Mouse (Mus musculus) kidney, postnatal 0 days (tissue): ENCODE results near the gene Pclo. TPM values are rescaled to one million over a fixed set of nuclear protein-coding genes. Genes with fewer than 3 reads are reported as not detected.

ENCODE experiments used
- ATAC-seq: fragments of 200-750 bp; cut with Nextera tagmentation; replicated peaks from 2 replicates; pipeline ENCODE4 v1.8.0; 2017; ENCODE audit warnings: low read depth, moderate number of reproducible peaks, moderate TSS enrichment, moderate library complexity; ENCODE audit not compliant: low FRiP score
- DNase-seq: peaks from one replicate; pipeline ENCODE4 v3.0.0-alpha.2; 2016; ENCODE audit warnings: low spot score
- H3K27ac ChIP-seq: fragments of 300-500 bp; sonication (generic); 2 replicates; pipeline ENCODE4 v1.5.1; 2014; ENCODE audit warnings: mild to moderate bottlenecking
- H3K27me3 ChIP-seq: fragments of 300-500 bp; sonication (generic); 2 replicates; pipeline ENCODE4 v1.6.1; 2014; ENCODE audit warnings: low read length, mixed read lengths; ENCODE audit not compliant: insufficient read depth
- H3K36me3 ChIP-seq: fragments of 300-500 bp; sonication (generic); 2 replicates; pipeline ENCODE4 v1.6.1; 2014; ENCODE audit warnings: low read length, mixed read lengths; ENCODE audit not compliant: insufficient read depth
- H3K4me1 ChIP-seq: fragments of 300-500 bp; sonication (generic); replicated peaks from 2 replicates; pipeline ENCODE4 v1.6.1; 2014; ENCODE audit warnings: antibody characterized with exemption, low read length, mixed read lengths; ENCODE audit not compliant: insufficient read depth
- H3K4me2 ChIP-seq: fragments of 300-500 bp; sonication (generic); 2 replicates; pipeline ENCODE4 v1.6.1; 2014; ENCODE audit warnings: mild to moderate bottlenecking, low read length, moderate library complexity, mixed read lengths
- H3K4me3 ChIP-seq: fragments of 300-500 bp; sonication (generic); replicated peaks from 2 replicates; pipeline ENCODE4 v1.5.1; 2014; ENCODE audit warnings: low read depth, low read length
- H3K9ac ChIP-seq: fragments of 300-500 bp; sonication (generic); 2 replicates; pipeline ENCODE4 v1.6.1; 2014; ENCODE audit warnings: low read depth, low read length
- H3K9me3 ChIP-seq: fragments of 300-500 bp; sonication (generic); replicated peaks from 2 replicates; pipeline ENCODE4 v1.6.1; 2016; ENCODE audit warnings: low read length, inconsistent platforms, mixed read lengths
- CTCF ChIP-seq: IDR thresholded peaks from 2 replicates; pipeline ENCODE4 v1.5.1; 2016; ENCODE audit warnings: antibody characterized with exemption, low read depth, mild to moderate bottlenecking, moderate library complexity
- WGBS: fragments of 180-500 bp; shearing (Covaris S2); extraction: QIAGEN DNeasy Blood & Tissue Kit; methylation state at CpG from one replicate; pipeline ENCODE4 v1.1.7; 2014; 5-methylcytosine and 5-hydroxymethylcytosine counted together
- polyA plus RNA-seq: library from polyadenylated mRNA; unstranded; fragments of >200 nt; fragmentation: Nextera tagmentation; extraction: Ambion mirVana; gene quantifications from 2 replicates; pipeline ENCODE4 v1.2.1, GENCODE M21; 2015

Pclo gene
- polyA plus RNA-seq, 1 experiment from 2014 or later: 0.42 TPM

DNA sequence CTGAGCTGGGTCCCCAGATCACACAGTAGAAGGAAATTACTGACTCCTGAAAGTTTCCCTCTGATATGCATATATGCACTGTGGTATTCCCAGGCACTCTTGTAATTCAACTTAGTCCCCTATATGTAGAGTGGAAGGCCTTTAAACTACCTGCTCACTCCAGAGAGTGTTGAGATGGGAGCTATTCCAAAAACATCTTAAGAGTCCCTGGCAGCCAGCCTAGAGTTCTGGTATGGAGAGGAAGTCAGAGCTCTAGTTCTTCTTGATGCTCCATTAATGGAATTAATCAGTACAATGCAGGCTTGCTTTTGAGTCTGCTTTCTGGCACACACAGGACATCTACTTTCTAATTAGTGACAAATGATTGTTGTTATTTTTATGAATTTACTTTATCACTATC, 11.3 kb downstream of the Pclo start:
- Histone ChIP-seq H3K27ac (no peak overlapping the region), H3K4me2 (no peak overlapping the region), H3K4me1 (no peaks in the 10 kb centered on the region), H3K9me3 (no peaks in the 10 kb centered on the region), H3K4me3 (no peak overlapping the region), H3K36me3 (no peaks in the 10 kb centered on the region), H3K27me3 (no peaks in the 10 kb centered on the region), H3K9ac (no peak overlapping the region)
- TF ChIP-seq CTCF: no peak
- ATAC-seq (no peak), DNase-seq (no peak)

DNA sequence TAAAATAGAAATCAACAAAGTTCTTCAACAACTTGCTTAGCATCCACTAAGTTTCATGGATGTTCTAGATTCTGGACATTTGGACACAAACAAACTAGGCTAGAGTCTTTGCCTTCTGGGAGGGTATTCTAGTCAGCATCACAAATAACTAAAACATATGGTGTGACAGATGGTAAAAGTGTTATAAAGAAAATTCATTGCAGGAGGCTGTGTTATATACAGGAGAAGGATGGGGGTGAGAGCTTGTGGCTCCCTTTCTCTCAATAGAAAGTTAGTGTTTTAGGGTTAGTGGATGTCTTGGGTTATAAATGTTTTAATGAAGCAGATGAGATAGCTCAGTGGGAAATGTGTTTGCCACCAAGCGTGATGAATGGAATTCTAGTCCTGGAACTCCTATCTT, 13.1 kb downstream of the Pclo start:
- Histone ChIP-seq H3K27ac (no peak overlapping the region), H3K9me3 (no peaks in the 10 kb centered on the region), H3K4me2 (no peak overlapping the region), H3K4me1 (no peaks in the 10 kb centered on the region), H3K27me3 (no peaks in the 10 kb centered on the region), H3K9ac (no peak overlapping the region), H3K36me3 (no peaks in the 10 kb centered on the region), H3K4me3 (no peak overlapping the region)
- WGBS: 31% methylated on average over 1 of the region's 1 CpGs
- ATAC-seq (no peak), DNase-seq (no peak)
- TF ChIP-seq CTCF: no peak

DNA sequence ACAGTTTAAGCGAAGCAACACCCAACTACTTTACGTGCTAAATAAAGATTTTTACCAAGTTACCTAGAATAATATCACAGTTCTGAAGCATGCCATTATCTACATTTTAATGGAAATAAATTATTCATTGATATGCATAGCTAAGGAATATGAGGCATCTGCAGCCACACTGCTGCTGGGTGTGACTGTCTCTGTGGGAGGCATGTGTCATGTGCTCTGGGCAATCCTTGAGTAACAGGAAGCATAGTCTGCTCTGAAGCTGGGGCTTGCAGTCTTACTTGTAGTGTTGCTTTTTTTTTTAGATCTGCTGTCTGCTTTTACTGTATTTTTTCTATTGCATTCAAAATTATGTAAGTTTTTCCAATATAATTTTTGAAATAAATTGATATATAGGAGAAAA, 17.2 kb downstream of the Pclo start:
- WGBS: 96% methylated on average over 2 of the region's 2 CpGs
- Histone ChIP-seq H3K27ac (no peak overlapping the region), H3K36me3 (no peaks in the 10 kb centered on the region), H3K27me3 (no peaks in the 10 kb centered on the region), H3K9ac (no peak overlapping the region), H3K4me2 (no peak overlapping the region), H3K4me3 (no peak overlapping the region), H3K9me3 (no peaks in the 10 kb centered on the region), H3K4me1 (no peaks in the 10 kb centered on the region)
- DNase-seq (no peak), ATAC-seq (no peak)
- TF ChIP-seq CTCF: no peak

DNA sequence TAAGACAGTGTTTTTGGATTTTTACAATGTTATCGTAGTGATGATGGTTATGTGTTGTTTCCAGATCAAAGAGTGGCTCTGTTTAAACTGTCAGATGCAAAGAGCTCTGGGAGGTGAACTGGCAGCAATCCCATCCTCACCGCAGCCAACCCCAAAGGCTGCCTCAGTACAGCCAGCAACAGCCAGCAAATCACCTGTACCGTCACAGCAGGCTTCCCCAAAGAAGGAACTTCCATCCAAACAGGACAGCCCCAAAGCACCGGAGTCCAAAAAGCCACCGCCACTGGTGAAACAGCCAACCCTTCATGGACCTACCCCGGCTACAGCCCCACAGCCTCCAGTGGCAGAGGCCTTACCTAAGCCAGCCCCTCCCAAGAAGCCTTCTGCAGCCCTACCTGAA, 24.6 kb downstream of the Pclo start:
- Histone ChIP-seq H3K27me3 (no peaks in the 10 kb centered on the region), H3K36me3 (no peaks in the 10 kb centered on the region), H3K4me3 (no peak overlapping the region), H3K9me3 (no peaks in the 10 kb centered on the region), H3K4me2 (no peak overlapping the region), H3K27ac (no peak overlapping the region), H3K9ac (no peak overlapping the region), H3K4me1 (no peaks in the 10 kb centered on the region)
- ATAC-seq (no peak), DNase-seq (no peak)
- WGBS: 76% methylated on average over 6 of the region's 6 CpGs
- TF ChIP-seq CTCF: no peak

DNA sequence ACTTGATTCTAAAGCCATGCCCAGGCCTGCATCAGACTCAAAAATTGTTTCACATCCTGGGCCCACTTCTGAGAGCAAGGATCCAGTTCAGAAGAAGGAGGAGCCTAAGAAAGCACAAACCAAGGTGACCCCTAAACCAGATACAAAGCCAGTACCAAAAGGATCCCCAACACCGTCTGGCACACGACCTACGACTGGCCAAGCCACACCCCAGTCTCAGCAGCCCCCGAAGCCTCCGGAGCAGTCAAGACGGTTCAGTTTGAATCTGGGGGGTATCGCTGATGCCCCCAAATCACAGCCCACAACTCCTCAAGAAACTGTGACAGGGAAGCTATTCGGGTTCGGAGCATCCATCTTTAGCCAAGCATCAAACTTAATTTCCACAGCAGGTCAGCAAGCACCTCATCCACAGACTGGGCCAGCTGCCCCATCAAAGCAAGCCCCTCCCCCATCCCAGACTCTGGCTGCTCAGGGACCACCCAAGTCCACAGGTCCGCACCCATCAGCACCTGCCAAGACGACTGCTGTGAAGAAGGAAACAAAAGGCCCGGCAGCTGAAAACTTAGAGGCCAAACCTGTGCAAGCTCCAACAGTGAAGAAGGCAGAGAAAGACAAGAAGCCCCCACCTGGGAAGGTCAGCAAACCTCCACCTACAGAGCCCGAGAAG, 25.4 kb downstream of the Pclo start:
- no peak for TF ChIP-seq CTCF
- Histone ChIP-seq H3K27me3 (no peaks in the 10 kb centered on the region), H3K36me3 (no peaks in the 10 kb centered on the region), H3K4me1 (no peaks in the 10 kb centered on the region), H3K4me2 (no peak overlapping the region), H3K9me3 (no peaks in the 10 kb centered on the region), H3K4me3 (no peak overlapping the region), H3K9ac (no peak overlapping the region), H3K27ac (no peak overlapping the region)
- 69% methylated on average over 13 of the region's 13 CpGs for WGBS
- ATAC-seq (peak; percentile 49; the same call in 1 of the 2 replicates), DNase-seq (no peak)

DNA sequence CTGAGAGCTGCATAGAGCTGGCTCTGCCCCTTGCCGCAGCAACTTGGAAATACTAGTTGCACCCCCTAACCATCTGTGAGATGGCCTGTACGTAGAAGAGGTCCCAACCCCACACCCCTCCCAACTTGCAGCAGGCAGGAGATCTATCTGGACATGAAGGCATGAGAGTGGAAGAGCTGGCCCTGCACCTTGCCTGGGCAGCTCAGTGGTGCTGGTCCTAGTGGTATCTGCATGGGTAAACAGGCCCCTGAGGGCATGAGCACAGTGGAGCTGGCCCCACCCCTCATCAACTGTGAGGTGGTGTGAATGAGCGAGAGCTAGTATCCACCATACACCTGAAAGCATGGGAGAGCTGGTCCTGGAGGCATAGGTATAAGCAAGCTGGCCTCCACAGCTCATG, 60.9 kb downstream of the Pclo start:
- no peak overlapping the region for H3K4me2 ChIP-seq
- no peak overlapping the region for H3K4me3 ChIP-seq
- no peak for TF ChIP-seq CTCF
- no peaks in the 10 kb centered on the region for H3K9me3 ChIP-seq
- 79% methylated on average over 3 of the region's 3 CpGs for WGBS
- H3K27ac ChIP-seq: no peak overlapping the region
- no peak overlapping the region for H3K9ac ChIP-seq
- H3K4me1 ChIP-seq: no peaks in the 10 kb centered on the region
- no peaks in the 10 kb centered on the region for H3K27me3 ChIP-seq
- no peaks in the 10 kb centered on the region for H3K36me3 ChIP-seq
- ATAC-seq: no peak
- no peak for DNase-seq

DNA sequence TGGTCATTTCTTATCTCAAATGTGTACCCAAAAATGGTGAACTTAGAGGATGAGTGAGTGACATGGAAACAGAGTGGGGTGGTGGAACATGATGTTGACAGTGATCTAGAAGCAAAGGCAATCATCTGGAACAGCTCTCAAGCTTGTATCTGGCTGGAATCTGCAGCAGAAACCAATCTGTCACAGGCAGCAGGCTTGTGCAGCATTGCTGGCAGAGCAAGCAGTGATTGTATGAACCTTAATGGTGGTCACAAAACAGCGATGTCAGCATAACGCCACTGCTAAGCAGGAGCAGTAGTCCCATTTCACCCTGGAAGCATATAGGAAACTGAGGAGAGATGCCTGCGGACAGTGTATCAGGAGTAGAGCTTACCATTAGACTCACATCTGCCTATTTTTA, 76.8 kb downstream of the Pclo start:
- Histone ChIP-seq H3K9me3 (no peaks in the 10 kb centered on the region), H3K27me3 (no peaks in the 10 kb centered on the region), H3K27ac (no peak overlapping the region), H3K4me2 (no peak overlapping the region), H3K9ac (no peak overlapping the region), H3K36me3 (no peaks in the 10 kb centered on the region), H3K4me3 (no peak overlapping the region), H3K4me1 (no peaks in the 10 kb centered on the region)
- DNase-seq: no peak
- TF ChIP-seq CTCF: no peak
- no peak for ATAC-seq
- 83% methylated on average over 3 of the region's 3 CpGs for WGBS
